Mouse (Mus musculus): ENCODE measurements around the gene Fgd3.

Gene Fgd3

GRCm38 (mm10) chr13:49215128-49215503, 105.0 kb downstream of the Fgd3 start:
- DNase-seq (ENCODE audit: low read depth): no peak

DNA sequence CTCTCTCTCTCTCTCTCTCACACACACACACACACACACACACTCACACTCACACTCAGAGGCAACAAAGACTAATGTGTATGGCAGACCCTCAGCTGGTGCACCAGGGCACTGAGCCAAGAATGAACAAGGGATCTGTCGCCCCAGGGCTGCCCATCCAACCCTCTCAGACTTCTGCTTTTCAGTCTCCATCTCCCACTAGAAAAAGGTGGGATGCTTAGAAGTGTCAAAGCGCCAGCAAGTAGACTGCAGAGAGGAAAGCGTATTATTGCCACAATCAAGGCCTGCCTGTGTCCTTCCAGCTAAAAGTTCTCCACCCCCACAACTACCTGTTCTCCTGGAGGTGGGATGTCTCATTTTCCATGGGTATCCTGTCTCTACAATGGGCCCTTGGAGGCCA, 105.7 kb downstream of the Fgd3 start:
- DNase-seq (ENCODE audit: low read depth): no peak

DNA sequence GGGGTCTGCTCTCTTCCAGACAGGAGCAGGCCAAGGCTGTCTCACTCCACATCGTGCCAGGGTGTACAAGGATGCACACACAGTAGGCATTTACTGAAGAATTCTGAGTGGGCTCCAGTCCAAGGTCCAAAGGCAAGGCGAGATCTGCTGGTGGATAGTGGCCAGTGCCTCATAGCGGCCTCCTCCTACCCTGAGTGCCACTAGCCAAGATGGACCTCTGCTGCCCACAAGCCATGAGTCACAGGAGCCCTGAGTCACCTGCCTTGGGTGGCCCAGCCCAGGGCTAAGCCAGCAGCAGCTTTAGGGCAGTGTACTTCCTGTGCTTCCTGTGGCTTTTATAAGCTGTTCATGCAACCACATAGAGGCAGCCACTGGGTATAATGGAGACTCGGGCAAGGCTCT, 106.6 kb downstream of the Fgd3 start:
- DNase-seq (ENCODE audit: low read depth): peak; percentile 90

- no peak for DNase-seq (ENCODE audit: low read depth)
Observed at GRCm38 (mm10) chr13:49212711-49213500, 107.2 kb downstream of the Fgd3 start.
